Mouse (Mus musculus): ENCODE measurements at regions not wholly inside any gene's neighbourhood (a gene's known extent, or its start where the extent isn't known, plus 50 kb on each side); places are given as distances from the start of the nearest gene placed in this dataset.

GRCm38 (mm10) chr14:54185265-54185830 lies 68.6 kb downstream of the Dad1 start:
- DNase-seq, result no peak

- no peak for DNase-seq
These were observed 70.0 kb downstream of the Dad1 start for GRCm38 (mm10) chr14:54183873-54184272.

GRCm38 (mm10) chr14:54182838-54183237 lies 71.1 kb downstream of the Dad1 start:
- DNase-seq, result no peak

GRCm38 (mm10) chr14:54181306-54181705 lies 72.6 kb downstream of the Dad1 start:
- DNase-seq, result no peak

- DNase-seq, result no peak
These were observed 73.2 kb downstream of the Dad1 start for GRCm38 (mm10) chr14:54180754-54181153.

- no peak for DNase-seq
These were observed 73.6 kb downstream of the Dad1 start for GRCm38 (mm10) chr14:54180271-54180670.

GRCm38 (mm10) chr14:54178856-54179255 lies 75.0 kb downstream of the Dad1 start:
- no peak for DNase-seq

- DNase-seq, result no peak
These were observed 77.4 kb downstream of the Dad1 start for GRCm38 (mm10) chr14:54176469-54176868.

- DNase-seq, result no peak
These were observed 78.4 kb downstream of the Dad1 start for GRCm38 (mm10) chr14:54175476-54175875.

- no peak for DNase-seq
These were observed 80.6 kb downstream of the Dad1 start for GRCm38 (mm10) chr14:54173316-54173715.

GRCm38 (mm10) chr14:54169254-54169653 lies 84.7 kb downstream of the Dad1 start:
- no peak for DNase-seq

- DNase-seq, result no peak
These were observed 85.4 kb downstream of the Dad1 start for GRCm38 (mm10) chr14:54168414-54168931.

GRCm38 (mm10) chr14:54166057-54166456 lies 87.8 kb downstream of the Dad1 start:
- DNase-seq, result peak; percentile 6

GRCm38 (mm10) chr14:54164874-54165273 lies 89.0 kb downstream of the Dad1 start:
- no peak for DNase-seq

GRCm38 (mm10) chr14:54161916-54162315 lies 92.0 kb downstream of the Dad1 start:
- DNase-seq, result peak; percentile 10

- no peak for DNase-seq
These were observed 92.7 kb downstream of the Dad1 start for GRCm38 (mm10) chr14:54161206-54161605.

- DNase-seq, result no peak
These were observed 94.1 kb downstream of the Dad1 start for GRCm38 (mm10) chr14:54159816-54160215.

GRCm38 (mm10) chr14:54158214-54158965 lies 95.5 kb downstream of the Dad1 start:
- no peak for DNase-seq

- DNase-seq, result no peak
These were observed 97.4 kb downstream of the Dad1 start for GRCm38 (mm10) chr14:54156536-54156935.

GRCm38 (mm10) chr14:54152485-54153235 lies 101.2 kb downstream of the Dad1 start:
- DNase-seq, result peak; percentile 40

GRCm38 (mm10) chr14:54151921-54152320 lies 102.0 kb downstream of the Dad1 start:
- DNase-seq, result no peak

GRCm38 (mm10) chr14:54151272-54151671 lies 102.6 kb downstream of the Dad1 start:
- no peak for DNase-seq

- no peak for DNase-seq
These were observed 103.7 kb downstream of the Dad1 start for GRCm38 (mm10) chr14:54150221-54150620.

- DNase-seq, result no peak
These were observed 105.3 kb downstream of the Dad1 start for GRCm38 (mm10) chr14:54148626-54149025.
